Comparison of ENCODE assay signal across 23 mouse cellular contexts in genomic region chr11:113884962-113885361, GRCm38 (mm10).
A peak's percentile ranks its signal among the peaks of the same experiment; 100 is the strongest.
DNase-seq lines count a peak whose midpoint lies in the region; ATAC-seq and TF ChIP-seq lines count a peak whose summit lies in the region.
"Had no signal": no experiment of that assay in that cellular context is flagged by ENCODE, and none has a peak within 500 bp of the region (broad histone marks: within the 10 kb centered on the region; RNA-seq: fewer than 3 reads in every experiment).

No protein-coding gene starts in this region.

- H3K4me3 ChIP-seq in hindbrain, embryonic 10.5 days = no peak overlapping the region
- H3K4me3 ChIP-seq in hindbrain, postnatal 0 days (ENCODE audit: low read length) = no peak overlapping the region
- H3K4me3 ChIP-seq in kidney, embryonic 16.5 days (ENCODE audit: low read length) = no peak overlapping the region
- H3K4me3 ChIP-seq in kidney, adult 2 months (ENCODE audit: insufficient read depth, low read depth, low read length) = no peak overlapping the region
- H3K4me3 ChIP-seq in hindbrain, embryonic 16.5 days (ENCODE audit: low read length) = no peak overlapping the region
- H3K4me3 ChIP-seq in neural tube, embryonic 12.5 days = no peak overlapping the region
- no peak overlapping the region for H3K4me3 ChIP-seq in stomach, postnatal 0 days (ENCODE audit: low read depth, low read length)
- H3K4me3 ChIP-seq: embryonic facial prominence, embryonic 15.5 days; erythroblast, embryonic 14.5 days; forebrain, embryonic 10.5 days; forebrain, embryonic 15.5 days; heart, adult 2 months; heart, embryonic 12.5 days; hindbrain, embryonic 15.5 days had no signal

- TF ChIP-seq EP300 in stomach, postnatal 0 days (optimal IDR thresholded peaks at IDR 0.05) = no peak

- DNase-seq in hindbrain, embryonic 10.5 days (ENCODE audit: low spot score) = no peak
- no peak for DNase-seq in hindbrain, postnatal 0 days (ENCODE audit: low spot score)
- DNase-seq in kidney, adult 2 months = no peak
- no peak for DNase-seq in stomach, postnatal 0 days (ENCODE audit: low spot score)
- DNase-seq in heart, adult 8-10 months (ENCODE audit: low spot score) = no peak
- DNase-seq: adrenal gland, postnatal 14 days; cerebellum, adult 18-20 months; cerebellum, adult 9-11 months; cerebellum, postnatal 36 days; gastrocnemius, postnatal 14 days; heart, adult 2 months had no signal

- H3K4me1 ChIP-seq in hindbrain, embryonic 10.5 days (replicated peaks) = 0 out of 2 replicates have a peak, but pooled peaks cover 4% of the 10 kb centered on the region
- H3K4me1 ChIP-seq in hindbrain, postnatal 0 days (ENCODE audit: insufficient read depth, low read length) = no peaks in the 10 kb centered on the region
- H3K4me1 ChIP-seq in kidney, embryonic 16.5 days (ENCODE audit: insufficient read depth, low read length) = peaks cover 7% of the 10 kb centered on the region; the same call in 1 of the 2 replicates
- H3K4me1 ChIP-seq in kidney, adult 2 months (ENCODE audit: control insufficient read depth, insufficient read depth, low read length) = no peaks in the 10 kb centered on the region
- H3K4me1 ChIP-seq in hindbrain, embryonic 16.5 days (ENCODE audit: control insufficient read depth, insufficient read depth, low read depth, low read length) = no peaks in the 10 kb centered on the region
- H3K4me1 ChIP-seq in neural tube, embryonic 12.5 days = peaks cover 13% of the 10 kb centered on the region; the same call in 1 of the 2 replicates
- H3K4me1 ChIP-seq in stomach, postnatal 0 days (replicated peaks; ENCODE audit: control insufficient read depth, insufficient read depth) = no peaks in the 10 kb centered on the region
- H3K4me1 ChIP-seq: forebrain, embryonic 10.5 days; forebrain, embryonic 15.5 days; hindbrain, embryonic 15.5 days had no signal

- peaks cover 13% of the 10 kb centered on the region; the same call in 1 of the 2 replicates for H3K36me3 ChIP-seq in hindbrain, embryonic 10.5 days
- H3K36me3 ChIP-seq in hindbrain, postnatal 0 days (ENCODE audit: insufficient read depth, low read length) = no peaks in the 10 kb centered on the region
- H3K36me3 ChIP-seq in kidney, embryonic 16.5 days (ENCODE audit: insufficient read depth, low read length) = no peaks in the 10 kb centered on the region
- H3K36me3 ChIP-seq in kidney, adult 2 months (ENCODE audit: control insufficient read depth, insufficient read depth, low read length) = no peaks in the 10 kb centered on the region
- H3K36me3 ChIP-seq in hindbrain, embryonic 16.5 days (ENCODE audit: control insufficient read depth, insufficient read depth, low read length) = no peaks in the 10 kb centered on the region
- peaks cover 3% of the 10 kb centered on the region; the same call in 1 of the 2 replicates for H3K36me3 ChIP-seq in neural tube, embryonic 12.5 days
- no peaks in the 10 kb centered on the region for H3K36me3 ChIP-seq in stomach, postnatal 0 days (ENCODE audit: control insufficient read depth, insufficient read depth, low read length)
- H3K36me3 ChIP-seq: embryonic facial prominence, embryonic 15.5 days; forebrain, embryonic 10.5 days; forebrain, embryonic 15.5 days; heart, embryonic 12.5 days; hindbrain, embryonic 15.5 days had no signal

- WGBS in hindbrain, embryonic 10.5 days = 81% methylated on average over 11 of the region's 11 CpGs
- WGBS in hindbrain, postnatal 0 days = 62% methylated on average over 11 of the region's 11 CpGs
- WGBS in kidney, embryonic 16.5 days = 21% methylated on average over 11 of the region's 11 CpGs
- WGBS in kidney, adult 2 months = 29% methylated on average over 11 of the region's 11 CpGs
- 62% methylated on average over 11 of the region's 11 CpGs for WGBS in hindbrain, embryonic 16.5 days
- 45% methylated on average over 11 of the region's 11 CpGs for WGBS in neural tube, embryonic 12.5 days
- 74% methylated on average over 11 of the region's 11 CpGs for WGBS in stomach, postnatal 0 days

- no peaks in the 10 kb centered on the region for H3K9me3 ChIP-seq in hindbrain, embryonic 10.5 days
- H3K9me3 ChIP-seq in hindbrain, postnatal 0 days (ENCODE audit: low read length) = no peaks in the 10 kb centered on the region
- H3K9me3 ChIP-seq in kidney, embryonic 16.5 days (ENCODE audit: low read length) = no peaks in the 10 kb centered on the region
- H3K9me3 ChIP-seq in hindbrain, embryonic 16.5 days (ENCODE audit: control insufficient read depth, low read length) = no peaks in the 10 kb centered on the region
- H3K9me3 ChIP-seq in neural tube, embryonic 12.5 days = no peaks in the 10 kb centered on the region
- no peaks in the 10 kb centered on the region for H3K9me3 ChIP-seq in stomach, postnatal 0 days (ENCODE audit: control insufficient read depth, low read length)
- H3K9me3 ChIP-seq: embryonic facial prominence, embryonic 15.5 days; forebrain, embryonic 10.5 days; forebrain, embryonic 15.5 days; heart, embryonic 12.5 days; hindbrain, embryonic 15.5 days had no signal

- peak overlapping the region; percentile 12; the same call in 1 of the 2 replicates for H3K27ac ChIP-seq in hindbrain, embryonic 10.5 days
- no peak overlapping the region for H3K27ac ChIP-seq in hindbrain, postnatal 0 days
- H3K27ac ChIP-seq in kidney, embryonic 16.5 days (ENCODE audit: low read length) = no peak overlapping the region
- no peak overlapping the region for H3K27ac ChIP-seq in kidney, adult 2 months (ENCODE audit: insufficient read depth, low read depth, low read length)
- H3K27ac ChIP-seq in hindbrain, embryonic 16.5 days (ENCODE audit: low read depth, low read length) = no peak overlapping the region
- no peak overlapping the region for H3K27ac ChIP-seq in neural tube, embryonic 12.5 days
- no peak overlapping the region for H3K27ac ChIP-seq in stomach, postnatal 0 days (replicated peaks)
- H3K27ac ChIP-seq: embryonic facial prominence, embryonic 15.5 days; forebrain, embryonic 10.5 days; forebrain, embryonic 15.5 days; heart, adult 2 months; hindbrain, embryonic 15.5 days had no signal

- no peak overlapping the region for H3K4me2 ChIP-seq in hindbrain, postnatal 0 days (ENCODE audit: low read depth, low read length)
- H3K4me2 ChIP-seq in kidney, embryonic 16.5 days (replicated peaks; ENCODE audit: low read depth, low read length) = 0 out of 2 replicates have a peak overlapping the region, but pooled peaks have one; percentile 7
- no peak overlapping the region for H3K4me2 ChIP-seq in hindbrain, embryonic 16.5 days (ENCODE audit: low read length)
- H3K4me2 ChIP-seq in neural tube, embryonic 12.5 days (replicated peaks) = no peak overlapping the region
- H3K4me2 ChIP-seq in stomach, postnatal 0 days (replicated peaks; ENCODE audit: low read depth) = no peak overlapping the region
- H3K4me2 ChIP-seq: embryonic facial prominence, embryonic 15.5 days; forebrain, embryonic 15.5 days; heart, embryonic 12.5 days; hindbrain, embryonic 15.5 days had no signal

- TF ChIP-seq CTCF in hindbrain, postnatal 0 days (IDR thresholded peaks at IDR 0.05; ENCODE audit: low read depth) = no peak
- no peak for TF ChIP-seq CTCF in kidney, adult 2 months (conservative IDR thresholded peaks at IDR 0.05; ENCODE audit: insufficient read depth, insufficient read length, low read depth, low read length)
- no peak for TF ChIP-seq CTCF in stomach, postnatal 0 days (IDR thresholded peaks at IDR 0.05; ENCODE audit: low read depth)

- no peaks in the 10 kb centered on the region for H3K27me3 ChIP-seq in hindbrain, embryonic 10.5 days (ENCODE audit: insufficient read depth, poor library complexity, severe bottlenecking)
- no peaks in the 10 kb centered on the region for H3K27me3 ChIP-seq in hindbrain, postnatal 0 days (ENCODE audit: insufficient read depth, low read length)
- H3K27me3 ChIP-seq in kidney, embryonic 16.5 days (ENCODE audit: insufficient read depth, low read length) = no peaks in the 10 kb centered on the region
- H3K27me3 ChIP-seq in kidney, adult 2 months (replicated peaks; ENCODE audit: control insufficient read depth, insufficient read depth, low read length) = no peaks in the 10 kb centered on the region
- H3K27me3 ChIP-seq in hindbrain, embryonic 16.5 days (replicated peaks; ENCODE audit: control insufficient read depth, insufficient read depth, low read length) = no peaks in the 10 kb centered on the region
- H3K27me3 ChIP-seq in neural tube, embryonic 12.5 days (replicated peaks) = no peaks in the 10 kb centered on the region
- no peaks in the 10 kb centered on the region for H3K27me3 ChIP-seq in stomach, postnatal 0 days (ENCODE audit: control insufficient read depth, insufficient read depth, low read length)
- H3K27me3 ChIP-seq: CH12.LX; embryonic facial prominence, embryonic 15.5 days; forebrain, embryonic 15.5 days; heart, embryonic 12.5 days; hindbrain, embryonic 15.5 days; Patski had no signal

- no peak for TF ChIP-seq POLR2A in kidney, adult 2 months (IDR thresholded peaks at IDR 0.05; ENCODE audit: low read depth, low read length)

- no peak overlapping the region for H3K9ac ChIP-seq in hindbrain, postnatal 0 days (replicated peaks; ENCODE audit: low read length)
- H3K9ac ChIP-seq in kidney, embryonic 16.5 days (replicated peaks; ENCODE audit: low read length) = no peak overlapping the region
- H3K9ac ChIP-seq in hindbrain, embryonic 16.5 days (ENCODE audit: low read depth, low read length) = no peak overlapping the region
- no peak overlapping the region for H3K9ac ChIP-seq in neural tube, embryonic 12.5 days
- no peak overlapping the region for H3K9ac ChIP-seq in stomach, postnatal 0 days (ENCODE audit: low read length)
- H3K9ac ChIP-seq: embryonic facial prominence, embryonic 15.5 days; forebrain, embryonic 15.5 days; heart, embryonic 12.5 days; hindbrain, embryonic 15.5 days had no signal

- no peak for ATAC-seq in hindbrain, postnatal 0 days
- peak; percentile 84 for ATAC-seq in kidney, embryonic 16.5 days (ENCODE audit: low FRiP score, low TSS enrichment)
- ATAC-seq in hindbrain, embryonic 16.5 days = peak; percentile 48; the same call in 1 of the 2 replicates
- peak; percentile 61; the same call in 1 of the 2 replicates for ATAC-seq in neural tube, embryonic 12.5 days (ENCODE audit: low FRiP score, low read depth)
- ATAC-seq in stomach, postnatal 0 days (ENCODE audit: low FRiP score, low TSS enrichment) = no peak
- ATAC-seq: activated CD4-positive, CD25-positive, alpha-beta regulatory T cell, adult 4 months; forebrain, embryonic 15.5 days; Patski had no signal

Comparison
In these comparisons a context has a peak if more than half of its experiments do, and no peak if none do; other contexts are left out.
1. ATAC-seq: peak in kidney, embryonic 16.5 days (single experiment), hindbrain, embryonic 16.5 days (single experiment) and neural tube, embryonic 12.5 days (single experiment); none in hindbrain, postnatal 0 days (single experiment) and stomach, postnatal 0 days (single experiment).